Mouse (Mus musculus): ENCODE data around the gene Nlrp4c. TPM values are rescaled to one million over a fixed set of nuclear protein-coding genes. Genes with fewer than 3 reads are reported as not detected.
"Not testable (repeated sequence)": the region's sequence is repeated elsewhere in the genome, so short reads cannot be mapped to it uniquely, and the experiment has no call there.

Gene Nlrp4c
- polyA plus RNA-seq (2012; ENCODE audit: insufficient read depth, low replicate concordance) = not detected in 2 replicates

- no peaks in the 10 kb centered on the region for H3K36me3 ChIP-seq (replicated peaks; ENCODE audit: low read length)
- H3K9me3 ChIP-seq = 0 out of 2 replicates have a peak, but pooled peaks cover 4% of the 10 kb centered on the region
- no peaks in the 10 kb centered on the region for H3K4me1 ChIP-seq
- H3K4me3 ChIP-seq (replicated peaks) = no peak within 1 kb of the TSS
- no peaks in the 10 kb centered on the region for H3K27me3 ChIP-seq (replicated peaks)
- no peak for TF ChIP-seq GATA1 (IDR thresholded peaks at IDR 0.05; ENCODE audit: borderline replicate concordance, low read length)
- no peak for TF ChIP-seq FLI1 (IDR thresholded peaks at IDR 0.05; ENCODE audit: low read length)
Observed at GRCm38 (mm10) chr7:6044861-6045260, at the start of gene Nlrp4c. Nlrp4c (plus strand) TSS chr7:6045161.

- no peaks in the 10 kb centered on the region for H3K36me3 ChIP-seq (replicated peaks; ENCODE audit: low read length)
- H3K4me1 ChIP-seq = no peaks in the 10 kb centered on the region
- peaks cover 23% of the 10 kb centered on the region for H3K9me3 ChIP-seq
- H3K27me3 ChIP-seq (replicated peaks) = no peaks in the 10 kb centered on the region
- no peak for TF ChIP-seq GATA1 (IDR thresholded peaks at IDR 0.05; ENCODE audit: borderline replicate concordance, low read length)
- TF ChIP-seq FLI1 (IDR thresholded peaks at IDR 0.05; ENCODE audit: low read length) = no peak
- H3K4me3 ChIP-seq (replicated peaks) = no peak within 1 kb of the TSS
Observed at GRCm38 (mm10) chr7:6010910-6011309, 34.1 kb upstream of the Nlrp4c start, which contains the start of gene Vmn1r65. Vmn1r65 (minus strand) TSS chr7:6011010.

- no peak overlapping the region for H3K4me3 ChIP-seq (replicated peaks)
- H3K9me3 ChIP-seq = peaks cover 5% of the 10 kb centered on the region; the same call in 1 of the 2 replicates
- H3K27me3 ChIP-seq (replicated peaks) = peaks cover 2% of the 10 kb centered on the region
- no peaks in the 10 kb centered on the region for H3K4me1 ChIP-seq
- no peaks in the 10 kb centered on the region for H3K36me3 ChIP-seq (replicated peaks; ENCODE audit: low read length)
- TF ChIP-seq FLI1 (IDR thresholded peaks at IDR 0.05; ENCODE audit: low read length) (no peak), GATA1 (IDR thresholded peaks at IDR 0.05; ENCODE audit: borderline replicate concordance, low read length) (no peak)
Observed at GRCm38 (mm10) chr7:6119501-6119900, 74.5 kb downstream of the Nlrp4c start.

- H3K4me1 ChIP-seq; H3K27me3 ChIP-seq (replicated peaks); H3K36me3 ChIP-seq (replicated peaks; ENCODE audit: low read length); H3K4me3 ChIP-seq (replicated peaks); H3K9me3 ChIP-seq: not testable (repeated sequence)
Observed at GRCm38 (mm10) chr7:6120104-6120503, 75.1 kb downstream of the Nlrp4c start.

- H3K27me3 ChIP-seq (replicated peaks); H3K4me3 ChIP-seq (replicated peaks); H3K9me3 ChIP-seq; H3K36me3 ChIP-seq (replicated peaks; ENCODE audit: low read length); H3K4me1 ChIP-seq: not testable (repeated sequence)
Observed at GRCm38 (mm10) chr7:6121128-6121527, 76.2 kb downstream of the Nlrp4c start.

- peaks cover 8% of the 10 kb centered on the region for H3K36me3 ChIP-seq (replicated peaks; ENCODE audit: low read length)
- peak overlapping the region; percentile 53 for H3K4me3 ChIP-seq (replicated peaks)
- TF ChIP-seq GATA1 (IDR thresholded peaks at IDR 0.05; ENCODE audit: borderline replicate concordance, low read length) (peak; percentile 13; the same call in 1 of the 3 replicates), FLI1 (IDR thresholded peaks at IDR 0.05; ENCODE audit: low read length) (no peak)
- H3K27me3 ChIP-seq (replicated peaks) = peaks cover 5% of the 10 kb centered on the region
- H3K4me1 ChIP-seq = peaks cover 29% of the 10 kb centered on the region
- no peaks in the 10 kb centered on the region for H3K9me3 ChIP-seq
Observed at GRCm38 (mm10) chr7:6126690-6127448, 81.9 kb downstream of the Nlrp4c start.

- H3K4me1 ChIP-seq = peaks cover 29% of the 10 kb centered on the region
- peaks cover 39% of the 10 kb centered on the region for H3K36me3 ChIP-seq (replicated peaks; ENCODE audit: low read length)
- H3K27me3 ChIP-seq (replicated peaks) = peaks cover 2% of the 10 kb centered on the region
- H3K4me3 ChIP-seq (replicated peaks) = no peak overlapping the region
- peaks cover 6% of the 10 kb centered on the region; the same call in 1 of the 2 replicates for H3K9me3 ChIP-seq
- TF ChIP-seq GATA1 (IDR thresholded peaks at IDR 0.05; ENCODE audit: borderline replicate concordance, low read length) = no peak
- TF ChIP-seq FLI1 (IDR thresholded peaks at IDR 0.05; ENCODE audit: low read length) = no peak
Observed at GRCm38 (mm10) chr7:6130346-6130745, 85.4 kb downstream of the Nlrp4c start.

- Histone ChIP-seq H3K9me3 (peaks cover 6% of the 10 kb centered on the region; the same call in 1 of the 2 replicates), H3K27me3 (replicated peaks) (no peaks in the 10 kb centered on the region), H3K4me3 (replicated peaks) (no peak overlapping the region), H3K36me3 (replicated peaks; ENCODE audit: low read length) (peaks cover 54% of the 10 kb centered on the region), H3K4me1 (peaks cover 34% of the 10 kb centered on the region)
- TF ChIP-seq FLI1 (IDR thresholded peaks at IDR 0.05; ENCODE audit: low read length) = no peak
- no peak for TF ChIP-seq GATA1 (IDR thresholded peaks at IDR 0.05; ENCODE audit: borderline replicate concordance, low read length)
Observed at GRCm38 (mm10) chr7:6132646-6133045, 87.7 kb downstream of the Nlrp4c start.

- Histone ChIP-seq H3K9me3 (peaks cover 6% of the 10 kb centered on the region; the same call in 1 of the 2 replicates), H3K4me3 (replicated peaks) (no peak overlapping the region), H3K4me1 (peaks cover 34% of the 10 kb centered on the region), H3K27me3 (replicated peaks) (no peaks in the 10 kb centered on the region), H3K36me3 (replicated peaks; ENCODE audit: low read length) (peaks cover 74% of the 10 kb centered on the region)
- TF ChIP-seq GATA1 (IDR thresholded peaks at IDR 0.05; ENCODE audit: borderline replicate concordance, low read length) = no peak
- TF ChIP-seq FLI1 (IDR thresholded peaks at IDR 0.05; ENCODE audit: low read length) = no peak
Observed at GRCm38 (mm10) chr7:6136497-6136896, 91.5 kb downstream of the Nlrp4c start.

GRCm38 (mm10) chr7:6139295-6139694 lies 94.3 kb downstream of the Nlrp4c start:
- peaks cover 59% of the 10 kb centered on the region for H3K36me3 ChIP-seq (replicated peaks; ENCODE audit: low read length)
- H3K27me3 ChIP-seq (replicated peaks) = no peaks in the 10 kb centered on the region
- H3K4me3 ChIP-seq (replicated peaks) = no peak overlapping the region
- peaks cover 55% of the 10 kb centered on the region for H3K4me1 ChIP-seq
- H3K9me3 ChIP-seq = no peaks in the 10 kb centered on the region
- no peak for TF ChIP-seq GATA1 (IDR thresholded peaks at IDR 0.05; ENCODE audit: borderline replicate concordance, low read length)
- TF ChIP-seq FLI1 (IDR thresholded peaks at IDR 0.05; ENCODE audit: low read length) = no peak

Measured in megakaryocyte, embryonic 14.5 days (primary cell).